Mouse (Mus musculus): ENCODE results near the gene Vmn1r177.
"Not testable (repeated sequence)": the region's sequence is repeated elsewhere in the genome, so short reads cannot be mapped to it uniquely, and the experiment has no call there.

DNA sequence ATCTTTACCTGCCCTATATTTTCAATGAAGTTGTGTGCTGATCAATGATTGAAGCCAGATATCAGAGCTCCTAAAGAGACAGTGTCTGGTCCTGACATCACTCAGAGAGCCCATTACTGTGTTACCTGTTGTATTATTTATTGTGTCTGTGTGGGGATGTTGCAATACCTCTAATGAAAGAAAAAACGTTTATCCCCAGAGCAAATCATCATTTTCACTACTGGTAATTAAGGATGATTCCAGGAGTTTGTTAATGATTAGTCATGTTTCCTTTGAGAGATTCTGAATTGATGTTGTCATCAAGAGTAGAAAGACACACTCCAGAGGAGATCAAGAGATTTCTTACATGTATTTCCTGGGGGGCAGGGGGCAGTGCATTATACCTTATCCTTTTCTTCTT is 29.0 kb downstream of the Vmn1r177 start, which contains the start of gene Vmn1r176:
- not testable (repeated sequence) for TF ChIP-seq ZNF384 (IDR thresholded peaks at IDR 0.05; ENCODE audit: low read depth, low read length); CHD2 (IDR thresholded peaks at IDR 0.05; ENCODE audit: low read depth, low read length); HCFC1 (IDR thresholded peaks at IDR 0.05; ENCODE audit: borderline replicate concordance, insufficient read depth, low read length); ZC3H11A (IDR thresholded peaks at IDR 0.05; ENCODE audit: borderline replicate concordance, low read depth, low read length); MAFK (IDR thresholded peaks at IDR 0.05; ENCODE audit: insufficient read depth, low read depth, low read length)
